Mouse (Mus musculus) intestine, embryonic 15.5 days (tissue): ENCODE data around the gene Usp48. TPM values are rescaled to one million over a fixed set of nuclear protein-coding genes. Genes with fewer than 3 reads are reported as not detected.

Source experiments
- ATAC-seq: fragments of 200-750 bp; cut with Nextera tagmentation; 2 replicates; pipeline ENCODE4 v1.8.0; 2017; ENCODE audit warnings: moderate TSS enrichment, moderate library complexity
- H3K27ac ChIP-seq: fragments of 300-500 bp; sonication (generic); 2 replicates; pipeline ENCODE4 v1.5.1; 2015; ENCODE audit warnings: mild to moderate bottlenecking, inconsistent platforms
- H3K27me3 ChIP-seq: fragments of 300-500 bp; sonication (generic); replicated peaks from 2 replicates; pipeline ENCODE4 v1.6.1; 2015; ENCODE audit warnings: inconsistent platforms
- H3K36me3 ChIP-seq: fragments of 300-500 bp; sonication (generic); 2 replicates; pipeline ENCODE4 v1.6.1; 2015; ENCODE audit warnings: inconsistent platforms
- H3K4me1 ChIP-seq: fragments of 300-500 bp; sonication (generic); replicated peaks from 2 replicates; pipeline ENCODE4 v1.6.1; 2015; ENCODE audit warnings: inconsistent platforms
- H3K4me2 ChIP-seq: fragments of 300-500 bp; sonication (generic); replicated peaks from 2 replicates; pipeline ENCODE4 v1.6.1; 2015; ENCODE audit warnings: mild to moderate bottlenecking, inconsistent platforms
- H3K4me3 ChIP-seq: fragments of 300-500 bp; sonication (generic); replicated peaks from 2 replicates; pipeline ENCODE4 v1.5.1; 2015; ENCODE audit warnings: inconsistent platforms
- H3K9ac ChIP-seq: fragments of 300-500 bp; sonication (generic); 2 replicates; pipeline ENCODE4 v1.6.1; 2015; ENCODE audit warnings: inconsistent platforms
- H3K9me3 ChIP-seq: fragments of 300-500 bp; sonication (generic); 2 replicates; pipeline ENCODE4 v1.6.1; 2016; ENCODE audit warnings: inconsistent platforms
- WGBS: fragments of 180-500 bp; shearing (Covaris S2); methylation state at CpG from one replicate; pipeline ENCODE4 v1.1.7; 2015; 5-methylcytosine and 5-hydroxymethylcytosine counted together
- polyA plus RNA-seq: library from polyadenylated mRNA; unstranded; fragments of >200 nt; fragmentation: Nextera tagmentation; extraction: Ambion mirVana; gene quantifications from 2 replicates; pipeline ENCODE4 v1.2.1, GENCODE M21; 2015

Gene Usp48
- polyA plus RNA-seq, 1 experiment from 2014 or later = 62.0 TPM

GRCm38 (mm10) chr4:137650912-137651311, 57.4 kb downstream of the Usp48 start:
- Histone ChIP-seq H3K27ac (no peak overlapping the region), H3K36me3 (peaks cover 40% of the 10 kb centered on the region), H3K9ac (no peak overlapping the region), H3K4me3 (no peak overlapping the region), H3K9me3 (no peaks in the 10 kb centered on the region), H3K4me2 (no peak overlapping the region), H3K4me1 (no peaks in the 10 kb centered on the region), H3K27me3 (no peaks in the 10 kb centered on the region)
- 64% methylated on average over 5 of the region's 5 CpGs for WGBS
- no peak for ATAC-seq

GRCm38 (mm10) chr4:137652835-137653346, 59.3 kb downstream of the Usp48 start:
- WGBS = 88% methylated on average over 5 of the region's 5 CpGs
- Histone ChIP-seq H3K4me2 (no peak overlapping the region), H3K4me3 (no peak overlapping the region), H3K9ac (no peak overlapping the region), H3K27ac (no peak overlapping the region), H3K27me3 (no peaks in the 10 kb centered on the region), H3K36me3 (peaks cover 40% of the 10 kb centered on the region), H3K9me3 (no peaks in the 10 kb centered on the region), H3K4me1 (no peaks in the 10 kb centered on the region)
- ATAC-seq = no peak

- WGBS = 85% methylated on average over 18 of the region's 18 CpGs
- H3K9me3 ChIP-seq = no peaks in the 10 kb centered on the region
- H3K36me3 ChIP-seq = peaks cover 28% of the 10 kb centered on the region
- H3K4me1 ChIP-seq = 0 out of 2 replicates have a peak, but pooled peaks cover 2% of the 10 kb centered on the region
- no peak overlapping the region for H3K4me2 ChIP-seq
- no peak overlapping the region for H3K27ac ChIP-seq
- H3K4me3 ChIP-seq = no peak overlapping the region
- no peaks in the 10 kb centered on the region for H3K27me3 ChIP-seq
- no peak overlapping the region for H3K9ac ChIP-seq
- ATAC-seq = no peak
Measured at GRCm38 (mm10) chr4:137655241-137656031, 61.9 kb downstream of the Usp48 start.

GRCm38 (mm10) chr4:137657674-137658073, 64.1 kb downstream of the Usp48 start:
- WGBS = 91% methylated on average over 8 of the region's 8 CpGs

GRCm38 (mm10) chr4:137659541-137659940, 66.0 kb downstream of the Usp48 start:
- H3K9ac ChIP-seq = no peak overlapping the region
- peaks cover 8% of the 10 kb centered on the region for H3K27me3 ChIP-seq
- ATAC-seq = no peak
- no peaks in the 10 kb centered on the region for H3K9me3 ChIP-seq
- H3K4me3 ChIP-seq = no peak overlapping the region
- WGBS = 84% methylated on average over 4 of the region's 4 CpGs
- no peak overlapping the region for H3K4me2 ChIP-seq
- H3K4me1 ChIP-seq = peaks cover 7% of the 10 kb centered on the region
- H3K27ac ChIP-seq = no peak overlapping the region
- peaks cover 14% of the 10 kb centered on the region for H3K36me3 ChIP-seq

More at GRCm38 (mm10) chr4:137657674-137658073, 64.1 kb downstream of the Usp48 start:
- no peaks in the 10 kb centered on the region for H3K27me3 ChIP-seq
- no peak for ATAC-seq
- H3K9me3 ChIP-seq = no peaks in the 10 kb centered on the region
- peaks cover 15% of the 10 kb centered on the region for H3K36me3 ChIP-seq
- H3K4me1 ChIP-seq = 0 out of 2 replicates have a peak, but pooled peaks cover 2% of the 10 kb centered on the region
- H3K27ac ChIP-seq = no peak overlapping the region
- no peak overlapping the region for H3K9ac ChIP-seq
- H3K4me3 ChIP-seq = no peak overlapping the region
- H3K4me2 ChIP-seq = no peak overlapping the region

- ATAC-seq = no peak
Measured at GRCm38 (mm10) chr4:137660364-137661077, 67.0 kb downstream of the Usp48 start.

GRCm38 (mm10) chr4:137661078-137661450, 67.5 kb downstream of the Usp48 start:
- no peak overlapping the region for H3K27ac ChIP-seq

More at GRCm38 (mm10) chr4:137660364-137661077, 67.0 kb downstream of the Usp48 start:
- H3K4me1 ChIP-seq = peaks cover 14% of the 10 kb centered on the region
- H3K27me3 ChIP-seq = peaks cover 18% of the 10 kb centered on the region
- no peak overlapping the region for H3K27ac ChIP-seq
- no peak overlapping the region for H3K4me3 ChIP-seq
- no peaks in the 10 kb centered on the region for H3K9me3 ChIP-seq
- no peak overlapping the region for H3K9ac ChIP-seq
- no peak overlapping the region for H3K4me2 ChIP-seq
- H3K36me3 ChIP-seq = peaks cover 13% of the 10 kb centered on the region
- WGBS = 66% methylated on average over 10 of the region's 10 CpGs

GRCm38 (mm10) chr4:137661547-137661946, 68.0 kb downstream of the Usp48 start:
- ATAC-seq = no peak
- Histone ChIP-seq H3K9me3 (no peaks in the 10 kb centered on the region), H3K4me2 (no peak overlapping the region), H3K9ac (no peak overlapping the region), H3K27me3 (peaks cover 24% of the 10 kb centered on the region), H3K27ac (no peak overlapping the region), H3K4me1 (peaks cover 14% of the 10 kb centered on the region), H3K36me3 (peaks cover 4% of the 10 kb centered on the region; the same call in 1 of the 2 replicates), H3K4me3 (no peak overlapping the region)
- 82% methylated on average over 6 of the region's 6 CpGs for WGBS

More at GRCm38 (mm10) chr4:137661078-137661450, 67.5 kb downstream of the Usp48 start:
- no peak overlapping the region for H3K9ac ChIP-seq
- H3K4me2 ChIP-seq = no peak overlapping the region
- H3K4me3 ChIP-seq = no peak overlapping the region
- H3K9me3 ChIP-seq = no peaks in the 10 kb centered on the region
- ATAC-seq = no peak
- peaks cover 14% of the 10 kb centered on the region for H3K4me1 ChIP-seq
- peaks cover 8% of the 10 kb centered on the region for H3K36me3 ChIP-seq
- peaks cover 23% of the 10 kb centered on the region for H3K27me3 ChIP-seq
- 60% methylated on average over 2 of the region's 2 CpGs for WGBS

- Histone ChIP-seq H3K4me2 (no peak overlapping the region), H3K27ac (no peak overlapping the region), H3K9me3 (no peaks in the 10 kb centered on the region), H3K4me3 (no peak overlapping the region), H3K9ac (no peak overlapping the region), H3K36me3 (no peaks in the 10 kb centered on the region), H3K4me1 (peaks cover 16% of the 10 kb centered on the region), H3K27me3 (peaks cover 24% of the 10 kb centered on the region)
- WGBS = 76% methylated on average over 4 of the region's 4 CpGs
- no peak for ATAC-seq
Measured at GRCm38 (mm10) chr4:137663491-137663890, 69.9 kb downstream of the Usp48 start.

GRCm38 (mm10) chr4:137664433-137664979, 71.0 kb downstream of the Usp48 start, which contains the start of gene Rap1gap:
TSS of gene Rap1gap (plus strand) at chr4:137664726.
- peaks cover 24% of the 10 kb centered on the region for H3K27me3 ChIP-seq
- peak; percentile 54 for ATAC-seq
- peak within 1 kb of the TSS; percentile 99 for H3K4me2 ChIP-seq
- H3K27ac ChIP-seq = no peak within 1 kb of the TSS
- peak within 1 kb of the TSS; percentile 56 for H3K4me3 ChIP-seq
- no peaks in the 10 kb centered on the region for H3K36me3 ChIP-seq
- H3K9me3 ChIP-seq = no peaks in the 10 kb centered on the region
- H3K4me1 ChIP-seq = peaks cover 16% of the 10 kb centered on the region
- H3K9ac ChIP-seq = peak within 1 kb of the TSS; percentile 61
- WGBS = under 1% methylated on average over 44 of the region's 44 CpGs

- Histone ChIP-seq H3K36me3 (no peaks in the 10 kb centered on the region), H3K9ac (peak overlapping the region; percentile 61), H3K4me3 (peak overlapping the region; percentile 56), H3K4me1 (peaks cover 16% of the 10 kb centered on the region), H3K27me3 (peaks cover 24% of the 10 kb centered on the region), H3K27ac (no peak overlapping the region), H3K9me3 (no peaks in the 10 kb centered on the region), H3K4me2 (peak overlapping the region; percentile 99)
- 0 out of 2 replicates have a peak, but pooled peaks have one; percentile 34 for ATAC-seq
- WGBS = 14% methylated on average over 15 of the region's 15 CpGs
Measured at GRCm38 (mm10) chr4:137664980-137665675, 71.6 kb downstream of the Usp48 start.
